Mouse (Mus musculus): Measurements from ENCODE around the gene C1ra.

Gene C1ra

DNA sequence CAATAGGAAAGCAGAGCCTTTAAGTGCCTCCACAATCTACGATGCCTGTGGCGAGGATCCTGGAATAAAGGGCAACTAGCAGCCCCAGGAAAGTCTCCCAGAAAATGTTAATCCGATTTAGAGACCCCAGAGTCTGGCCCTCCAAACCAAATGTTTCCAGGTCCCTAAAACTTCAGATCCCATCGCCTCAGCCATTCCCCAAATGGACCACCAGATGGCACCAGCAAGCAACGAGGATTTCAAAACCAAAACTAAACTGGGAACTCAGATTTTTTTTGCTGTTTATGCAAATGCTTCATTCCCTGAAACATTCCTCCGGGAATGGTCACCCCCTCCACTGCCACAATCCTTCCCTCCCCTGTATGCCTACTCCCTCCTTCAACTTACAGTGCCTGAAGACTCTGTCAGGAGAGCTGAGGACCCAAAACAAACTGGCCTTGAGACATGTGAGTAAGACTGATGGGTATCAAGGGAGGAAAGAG, at the start of gene C1ra:
TSS of gene C1ra (plus strand) at position 51 of the 482 bp plus-strand sequence.
- no peak for TF ChIP-seq GATA4 (IDR thresholded peaks at IDR 0.05; ENCODE audit: insufficient replicate concordance, low read length)

DNA sequence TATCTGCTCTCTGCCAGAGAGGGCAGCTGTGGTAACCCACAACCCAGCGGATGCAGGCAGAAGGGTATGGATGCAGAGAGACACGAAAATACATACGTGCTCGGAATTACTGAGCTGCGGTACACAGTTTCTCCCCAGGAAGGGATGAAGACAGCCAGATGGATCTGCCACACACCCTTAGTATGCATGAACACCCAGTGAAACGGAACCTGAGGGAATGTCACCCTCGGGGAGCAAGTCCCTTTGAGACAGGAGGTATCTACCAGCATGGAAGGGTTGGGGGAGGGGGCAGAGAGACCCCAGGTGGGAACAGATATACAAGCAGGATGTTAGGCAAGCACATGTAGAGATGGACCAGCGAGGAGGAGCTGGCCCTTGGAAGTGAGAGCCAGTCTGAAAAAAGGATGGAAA, 48.3 kb upstream of the C1ra start:
- TF ChIP-seq GATA4 (IDR thresholded peaks at IDR 0.05; ENCODE audit: insufficient replicate concordance, low read length) = no peak

DNA sequence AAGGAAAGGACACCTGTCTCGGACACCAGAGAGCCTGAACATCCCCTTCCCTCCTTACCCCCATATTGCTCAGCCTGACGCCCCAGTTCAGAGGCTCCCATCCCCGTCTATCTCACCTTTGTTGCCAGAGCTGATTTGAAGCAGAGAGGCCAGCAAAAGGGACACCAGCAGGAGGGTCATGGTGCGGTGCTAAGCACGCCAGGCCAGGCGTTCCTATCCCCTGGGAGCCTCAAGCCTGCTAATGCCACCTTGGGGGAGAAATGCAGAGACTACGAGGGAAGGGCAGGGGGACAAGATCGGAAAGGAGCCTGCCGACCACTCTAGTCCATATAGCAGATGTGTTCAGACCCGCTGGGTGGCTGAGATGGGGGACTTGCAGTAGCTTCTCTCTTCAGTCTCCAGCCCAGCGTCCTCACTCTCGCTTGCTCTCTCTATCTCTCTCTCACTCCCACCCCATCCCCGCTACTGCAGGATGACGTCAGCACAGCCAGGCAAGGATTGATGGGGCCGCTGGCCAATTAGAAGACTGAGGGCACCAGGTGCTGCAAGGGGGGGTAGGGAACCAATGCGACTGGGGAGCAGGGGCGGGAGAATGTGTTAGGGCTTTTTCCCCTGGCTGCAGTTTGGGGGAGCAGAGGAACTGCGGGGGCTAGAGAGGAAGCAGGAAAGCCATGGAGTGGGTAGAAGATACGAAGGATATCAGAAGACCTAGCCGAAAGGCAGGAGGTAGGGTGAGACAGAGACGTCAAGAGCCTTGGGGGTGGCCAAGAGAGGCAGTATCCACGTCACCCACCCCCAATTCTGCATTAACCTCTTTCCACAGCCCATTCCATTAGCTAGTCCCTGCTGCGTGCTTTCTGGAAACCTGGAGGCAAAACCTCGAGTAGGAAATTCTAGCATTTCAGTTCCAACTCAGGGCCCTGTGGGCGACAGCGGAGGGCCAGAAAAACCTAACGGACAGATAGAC, 47.6 kb upstream of the C1ra start, which contains the start of gene Clstn3:
TSS of gene Clstn3 (minus strand) at position 490 of the 967 bp plus-strand sequence.
- no peak for TF ChIP-seq GATA4 (IDR thresholded peaks at IDR 0.05; ENCODE audit: insufficient replicate concordance, low read length)

DNA sequence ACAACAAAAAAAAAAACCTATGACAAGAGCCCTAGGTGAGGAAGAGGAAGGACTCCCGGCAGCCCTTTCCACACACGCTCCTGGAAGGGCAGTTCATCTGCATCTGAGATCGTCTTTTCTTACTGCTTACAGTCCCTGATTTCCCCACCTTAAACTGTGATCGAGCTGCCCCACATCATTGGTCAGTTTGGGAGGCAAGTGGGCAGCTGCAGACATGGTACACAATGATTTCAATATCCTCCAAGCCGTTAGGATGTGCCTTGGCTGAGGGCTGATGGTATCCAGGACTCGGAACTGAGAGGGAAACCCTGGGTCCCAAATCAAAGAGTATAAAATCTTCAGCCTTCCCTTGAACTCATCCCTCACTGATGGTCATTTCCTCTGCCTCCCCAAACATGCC, 46.9 kb upstream of the C1ra start:
- no peak for TF ChIP-seq GATA4 (IDR thresholded peaks at IDR 0.05; ENCODE audit: insufficient replicate concordance, low read length)

DNA sequence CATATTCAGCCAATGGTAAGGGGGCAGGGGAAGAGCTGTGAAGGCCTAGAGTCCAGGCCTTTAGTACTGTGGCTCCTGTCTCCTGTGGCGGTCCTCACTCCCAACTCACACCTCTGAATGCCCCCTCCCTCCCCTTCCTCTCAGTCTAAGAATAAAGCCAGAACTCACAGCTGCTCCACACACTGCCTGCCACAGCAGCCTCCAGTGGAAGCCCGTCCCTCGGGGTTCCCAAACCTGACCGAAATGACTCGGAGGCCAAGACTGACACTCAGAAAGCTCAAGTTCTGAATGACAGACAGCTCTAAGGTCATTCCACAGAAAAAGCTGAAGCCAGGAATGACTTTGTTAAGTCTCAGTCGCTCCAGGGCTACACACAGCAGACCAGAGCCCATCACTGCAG, 46.5 kb upstream of the C1ra start:
- TF ChIP-seq GATA4 (IDR thresholded peaks at IDR 0.05; ENCODE audit: insufficient replicate concordance, low read length) = no peak

DNA sequence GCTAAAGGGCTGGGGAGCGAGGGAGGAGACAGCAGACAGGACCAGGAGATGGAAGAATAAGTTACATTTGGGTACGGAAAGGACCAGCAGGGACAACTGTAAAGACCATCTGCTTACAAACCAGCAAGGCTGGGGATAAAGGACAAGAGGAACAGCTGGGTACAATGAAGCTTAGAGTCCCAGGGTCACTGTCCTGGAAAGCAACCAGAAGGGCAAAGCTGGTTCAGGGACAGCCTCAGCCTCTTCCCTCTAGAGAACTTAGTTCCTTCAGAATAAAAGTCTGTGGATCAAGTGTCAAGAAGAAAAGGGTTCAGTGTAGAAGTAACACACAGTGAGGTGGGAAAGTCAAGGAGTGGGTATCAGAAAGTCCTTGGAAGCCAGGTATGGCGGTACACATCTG, 41.1 kb upstream of the C1ra start:
- no peak for TF ChIP-seq GATA4 (IDR thresholded peaks at IDR 0.05; ENCODE audit: insufficient replicate concordance, low read length)

DNA sequence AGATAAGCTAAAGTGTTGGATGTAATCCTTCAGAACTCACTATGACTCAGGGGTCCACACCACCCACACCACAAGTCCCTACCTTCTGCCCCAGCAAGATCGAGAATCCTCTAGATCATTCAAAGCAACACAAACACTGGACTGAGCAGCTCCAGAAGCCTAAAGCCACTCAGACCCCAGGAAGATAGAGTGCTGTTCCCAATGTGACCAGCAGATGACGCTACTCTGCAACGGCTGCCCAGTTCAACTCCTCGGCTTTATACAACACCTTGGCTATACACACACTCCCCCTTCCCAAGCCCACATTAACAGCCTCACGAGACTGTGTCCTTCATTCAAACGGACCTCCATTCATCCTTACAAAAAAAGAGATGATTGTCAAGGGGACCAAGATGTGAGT, 39.4 kb upstream of the C1ra start:
- TF ChIP-seq GATA4 (IDR thresholded peaks at IDR 0.05; ENCODE audit: insufficient replicate concordance, low read length) = no peak

DNA sequence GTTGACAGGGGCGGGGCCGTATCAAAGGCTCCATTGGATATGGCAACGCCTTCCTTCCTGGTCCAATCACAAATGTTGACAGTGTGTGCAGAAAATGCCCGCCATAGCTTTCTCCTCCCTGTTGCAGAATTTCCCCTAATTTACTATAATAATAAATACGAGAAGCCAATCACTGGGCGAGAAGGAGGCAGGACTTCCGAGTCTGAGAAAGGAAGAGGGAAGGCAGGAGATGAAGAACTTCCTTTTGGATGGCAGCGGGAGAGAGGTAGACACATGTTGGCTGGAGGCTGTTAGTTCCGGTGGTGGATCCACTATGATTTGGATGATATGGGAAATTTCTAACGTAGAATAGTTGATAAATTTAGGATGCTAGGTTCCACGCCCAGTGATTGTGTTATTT, 37.6 kb upstream of the C1ra start:
- TF ChIP-seq GATA4 (IDR thresholded peaks at IDR 0.05; ENCODE audit: insufficient replicate concordance, low read length) = no peak

DNA sequence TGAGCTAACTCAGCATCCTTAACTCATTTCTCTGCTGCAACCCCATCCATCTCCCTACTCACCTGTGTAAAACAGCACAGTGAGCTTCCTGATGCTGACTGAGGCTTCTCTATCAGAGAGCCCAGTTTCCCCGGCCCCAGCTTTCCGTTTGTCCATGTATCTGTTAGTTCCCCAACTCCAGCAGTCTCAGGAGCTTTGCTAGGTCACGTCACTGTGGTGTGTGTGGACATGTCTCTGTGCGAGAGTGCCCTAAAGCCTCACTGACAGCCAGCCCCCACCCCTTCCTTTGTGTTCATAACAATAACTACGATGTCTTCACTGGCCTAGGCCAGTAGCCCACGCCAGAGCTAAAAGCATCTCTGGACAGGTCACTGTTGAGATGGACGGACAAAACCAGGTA, 36.0 kb upstream of the C1ra start:
- TF ChIP-seq GATA4 (IDR thresholded peaks at IDR 0.05; ENCODE audit: insufficient replicate concordance, low read length) = no peak

DNA sequence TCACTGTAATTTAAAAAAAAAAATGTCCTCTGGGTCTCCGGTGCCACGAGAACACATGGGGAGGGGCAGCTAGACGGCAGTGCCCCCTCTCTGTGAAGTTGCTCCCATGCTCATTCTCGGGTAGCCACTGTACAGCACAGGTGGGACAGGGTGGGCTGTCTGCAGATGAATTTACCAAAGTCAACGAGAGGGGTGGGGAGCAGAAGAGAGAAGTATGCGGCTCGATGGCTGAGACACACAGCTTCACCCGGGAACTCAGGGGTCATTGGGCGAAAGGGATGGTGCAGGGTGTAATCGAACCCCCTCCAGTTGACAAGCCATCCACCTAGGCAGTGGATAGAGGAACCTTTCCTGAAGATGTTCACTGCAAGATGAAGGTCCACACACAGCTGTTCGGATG, 35.4 kb upstream of the C1ra start:
- no peak for TF ChIP-seq GATA4 (IDR thresholded peaks at IDR 0.05; ENCODE audit: insufficient replicate concordance, low read length)

DNA sequence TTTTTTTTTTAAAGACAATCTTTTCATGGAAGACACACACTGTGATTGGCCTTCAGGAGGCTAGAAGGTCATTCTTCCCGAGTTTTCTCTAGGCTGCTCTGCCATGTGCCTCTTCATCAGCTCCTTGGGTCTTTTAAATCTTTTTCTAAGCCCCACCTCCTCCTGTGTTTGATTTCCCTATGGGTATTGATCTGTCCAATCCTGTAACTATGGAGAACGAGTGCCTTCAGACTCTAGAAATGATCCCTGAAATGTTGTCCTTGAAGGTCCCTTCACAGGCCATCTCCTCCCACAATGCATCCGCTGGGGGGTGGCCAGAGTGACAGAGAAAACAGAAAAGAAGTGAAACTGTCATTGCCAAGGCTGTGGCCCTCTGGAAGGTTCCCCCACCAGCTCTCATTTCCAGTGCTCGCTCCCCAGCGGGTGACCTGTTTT, 35.0 kb upstream of the C1ra start:
- TF ChIP-seq GATA4 (IDR thresholded peaks at IDR 0.05; ENCODE audit: insufficient replicate concordance, low read length) = no peak

DNA sequence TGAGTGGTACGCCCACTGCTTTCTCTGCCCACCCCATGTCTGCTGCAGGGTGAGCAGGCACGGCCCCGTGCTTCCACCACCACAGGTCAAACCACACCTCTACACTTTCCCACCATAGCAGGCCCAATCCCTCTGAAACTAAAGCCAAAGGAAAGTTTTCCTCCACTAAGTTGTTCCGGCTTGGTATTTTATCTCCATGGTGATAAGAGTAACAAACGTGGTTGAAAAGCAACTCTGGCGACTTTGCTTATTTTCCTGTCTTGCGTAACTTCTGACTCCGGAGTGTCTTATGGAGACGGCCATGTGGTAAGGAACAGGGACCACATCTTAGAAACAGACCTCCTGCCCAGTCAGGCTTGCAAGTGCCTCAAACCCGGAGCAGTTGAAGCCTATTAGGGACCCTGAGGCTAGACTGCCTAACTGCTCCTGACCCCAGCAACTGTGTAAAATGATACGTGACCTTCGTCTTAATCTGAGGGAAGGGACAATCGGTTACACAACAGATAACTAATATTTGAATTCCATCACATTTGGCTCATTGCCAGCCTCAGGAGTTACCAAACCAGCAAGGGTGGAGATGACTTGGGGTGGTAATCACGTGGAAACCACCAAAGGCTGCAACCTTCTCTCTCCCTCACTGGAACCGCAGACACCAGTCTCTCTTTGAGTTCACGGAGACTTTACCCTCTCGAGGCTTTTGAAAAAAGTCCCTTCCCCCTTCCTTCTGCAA, 34.1 kb upstream of the C1ra start:
- TF ChIP-seq GATA4 (IDR thresholded peaks at IDR 0.05; ENCODE audit: insufficient replicate concordance, low read length) = no peak; the same call in 1 of the 2 replicates

DNA sequence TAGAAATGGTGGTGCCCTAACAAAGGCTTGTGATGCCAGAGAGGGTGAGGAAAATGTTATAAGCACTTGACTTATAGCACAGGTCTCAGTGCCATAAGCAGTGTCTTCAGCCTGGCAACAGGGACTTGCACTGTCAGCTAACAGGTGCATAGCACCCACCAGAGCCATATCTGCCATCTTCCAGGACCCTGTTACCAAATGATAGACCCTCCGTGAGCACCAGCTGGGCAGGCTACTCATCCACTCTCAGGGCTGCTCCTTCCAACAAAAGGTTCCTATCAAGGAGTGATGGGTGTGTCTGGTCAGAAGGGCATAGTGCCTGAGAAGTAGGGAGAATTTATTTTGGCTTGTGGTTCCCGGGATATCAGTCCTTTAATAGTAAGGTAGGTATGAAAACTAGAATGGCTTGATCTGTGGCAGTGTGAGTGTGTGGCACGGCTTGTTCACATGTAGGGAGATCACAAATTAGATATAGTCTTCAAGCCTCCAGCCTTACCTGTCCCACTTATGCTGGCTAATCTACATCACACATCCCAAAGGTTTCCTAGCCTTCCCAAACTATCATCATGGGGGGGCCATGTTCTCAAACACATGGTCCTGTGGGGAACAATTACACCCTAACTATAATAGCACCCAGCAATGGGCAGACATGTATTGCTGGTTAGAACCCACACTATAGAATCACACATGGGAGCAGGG, 33.2 kb upstream of the C1ra start:
- TF ChIP-seq GATA4 (IDR thresholded peaks at IDR 0.05; ENCODE audit: insufficient replicate concordance, low read length) = no peak

DNA sequence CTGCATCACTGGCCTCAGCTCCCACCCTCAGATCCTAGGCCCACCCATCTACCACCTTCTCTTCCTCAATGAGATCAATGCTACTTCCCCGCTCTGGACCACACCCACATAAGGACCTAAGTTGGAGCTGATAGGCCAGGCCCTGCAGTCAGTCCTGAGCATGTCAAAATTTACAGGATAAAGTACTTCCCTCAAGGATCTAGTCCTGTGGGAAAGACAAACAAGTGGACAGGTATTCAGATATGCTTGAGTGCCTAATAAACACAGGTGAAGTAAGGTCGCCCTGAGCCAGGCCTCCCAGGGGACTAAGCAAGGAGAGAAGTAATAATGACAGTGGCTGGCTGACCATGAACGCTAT, 32.7 kb upstream of the C1ra start:
- no peak for TF ChIP-seq GATA4 (IDR thresholded peaks at IDR 0.05; ENCODE audit: insufficient replicate concordance, low read length)

DNA sequence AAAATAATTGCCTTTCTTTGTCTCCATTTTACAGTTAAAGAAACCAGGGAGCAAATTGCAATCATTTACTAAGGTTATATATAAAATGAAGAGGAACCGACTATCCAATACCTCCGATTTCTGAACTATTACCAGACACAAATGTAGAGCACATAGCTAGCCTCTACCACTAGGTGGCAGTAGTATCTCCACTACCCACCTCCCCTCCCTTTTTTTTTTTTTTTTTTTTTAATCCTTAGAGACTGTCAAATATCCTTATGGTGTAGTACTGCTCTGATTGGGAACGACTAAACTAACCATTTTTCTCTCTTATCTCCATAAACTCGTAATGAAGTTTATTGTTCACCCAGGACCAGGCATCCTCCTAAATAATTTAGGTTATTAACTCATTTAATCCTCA, 31.9 kb upstream of the C1ra start:
- no peak for TF ChIP-seq GATA4 (IDR thresholded peaks at IDR 0.05; ENCODE audit: insufficient replicate concordance, low read length)
